Mouse (Mus musculus) small intestine, adult 2 months (tissue): Measurements from ENCODE around the gene Hspa12b. TPM values are rescaled to one million over a fixed set of nuclear protein-coding genes. Genes with fewer than 3 reads are reported as not detected.

Experiments used
- H3K27ac ChIP-seq: fragments of 200-500 bp; 2 replicates; pipeline ENCODE4 v1.5.1; 2012; ENCODE audit warnings: low read depth, low read length, control low read depth, inconsistent platforms; ENCODE audit not compliant: insufficient read depth
- H3K27me3 ChIP-seq: fragments of 200-500 bp; 2 replicates; pipeline ENCODE4 v1.6.1; 2012; ENCODE audit warnings: mild to moderate bottlenecking, moderate library complexity, low read length, inconsistent platforms; ENCODE audit not compliant: control insufficient read depth, insufficient read depth
- H3K36me3 ChIP-seq: fragments of 200-500 bp; 2 replicates; pipeline ENCODE4 v1.6.1; 2012; ENCODE audit warnings: mild to moderate bottlenecking, low read length, control low read depth, inconsistent platforms; ENCODE audit not compliant: control insufficient read depth, insufficient read depth
- H3K4me1 ChIP-seq: fragments of 200-500 bp; 2 replicates; pipeline ENCODE4 v1.6.1; 2012; ENCODE audit warnings: low read length, inconsistent platforms, mixed read lengths; ENCODE audit not compliant: control insufficient read depth, insufficient read depth, insufficient read length
- H3K4me3 ChIP-seq: fragments of 200-500 bp; 2 replicates; pipeline ENCODE4 v1.5.1; 2012; ENCODE audit warnings: low read depth, mild to moderate bottlenecking, control low read depth, inconsistent platforms, low read length, moderate library complexity
- CTCF ChIP-seq: fragments of 200-500 bp; IDR thresholded peaks from 2 replicates; pipeline ENCODE4 v1.5.1; 2012; ENCODE audit warnings: low read depth, mild to moderate bottlenecking, control low read depth, inconsistent platforms, low read length, moderate library complexity, mixed read lengths; ENCODE audit not compliant: insufficient replicate concordance, insufficient read length; ENCODE audit errors: extremely low read depth
- POLR2A ChIP-seq: fragments of 200-500 bp; IDR thresholded peaks from 2 replicates; pipeline ENCODE4 v1.6.1; 2012; ENCODE audit warnings: low read depth, mild to moderate bottlenecking, control low read depth, inconsistent platforms, low read length, moderate library complexity
- WGBS: fragments of 180-500 bp; shearing (Covaris S2); methylation state at CpG from one replicate; pipeline ENCODE4 v1.1.7; 2018; 5-methylcytosine and 5-hydroxymethylcytosine counted together
- polyA plus RNA-seq: library from polyadenylated mRNA; depleted of rRNA; stranded (reverse); fragments of >200 nt; gene quantifications from 2 replicates; pipeline ENCODE4 v1.2.3, GENCODE M21; 2012

The Hspa12b gene
- polyA plus RNA-seq, 1 experiment = 3.3 TPM

GRCm38 (mm10) chr2:131135521-131136139 lies 8.6 kb downstream of the Hspa12b start:
- TF ChIP-seq CTCF = no peak
- no peak for TF ChIP-seq POLR2A
- Histone ChIP-seq H3K4me3 (no peak overlapping the region), H3K4me1 (peaks cover 10% of the 10 kb centered on the region), H3K27me3 (no peaks in the 10 kb centered on the region), H3K27ac (no peak overlapping the region), H3K36me3 (no peaks in the 10 kb centered on the region)
- 71% methylated on average over 11 of the region's 11 CpGs for WGBS

GRCm38 (mm10) chr2:131138296-131138695 lies 11.2 kb downstream of the Hspa12b start:
- Histone ChIP-seq H3K4me3 (no peak overlapping the region), H3K36me3 (no peaks in the 10 kb centered on the region), H3K27ac (no peak overlapping the region), H3K27me3 (no peaks in the 10 kb centered on the region), H3K4me1 (peaks cover 18% of the 10 kb centered on the region)
- WGBS = 86% methylated on average over 4 of the region's 4 CpGs
- TF ChIP-seq CTCF (no peak), POLR2A (no peak)

- Histone ChIP-seq H3K4me3 (no peak overlapping the region), H3K27me3 (no peaks in the 10 kb centered on the region), H3K4me1 (peaks cover 18% of the 10 kb centered on the region), H3K36me3 (no peaks in the 10 kb centered on the region), H3K27ac (no peak overlapping the region)
- TF ChIP-seq CTCF (no peak), POLR2A (no peak)
- 89% methylated on average over 7 of the region's 7 CpGs for WGBS
These were observed 11.7 kb downstream of the Hspa12b start for GRCm38 (mm10) chr2:131138760-131139159.

GRCm38 (mm10) chr2:131139287-131139686 lies 12.2 kb downstream of the Hspa12b start:
- H3K4me1 ChIP-seq = peaks cover 18% of the 10 kb centered on the region
- H3K36me3 ChIP-seq = no peaks in the 10 kb centered on the region
- TF ChIP-seq POLR2A (no peak), CTCF (no peak)
- no peaks in the 10 kb centered on the region for H3K27me3 ChIP-seq
- H3K4me3 ChIP-seq = no peak overlapping the region
- no peak overlapping the region for H3K27ac ChIP-seq
- WGBS = 85% methylated on average over 5 of the region's 5 CpGs

- Histone ChIP-seq H3K4me1 (peaks cover 18% of the 10 kb centered on the region), H3K4me3 (no peak overlapping the region), H3K36me3 (no peaks in the 10 kb centered on the region), H3K27me3 (no peaks in the 10 kb centered on the region), H3K27ac (no peak overlapping the region)
- TF ChIP-seq CTCF (no peak), POLR2A (no peak)
- 13% methylated on average over 5 of the region's 5 CpGs for WGBS
These were observed 12.9 kb downstream of the Hspa12b start for GRCm38 (mm10) chr2:131139886-131140532.

- TF ChIP-seq POLR2A (no peak), CTCF (no peak)
- Histone ChIP-seq H3K4me3 (no peak overlapping the region), H3K4me1 (peaks cover 18% of the 10 kb centered on the region), H3K27me3 (no peaks in the 10 kb centered on the region), H3K27ac (peak overlapping the region; percentile 11; the same call in 1 of the 2 replicates), H3K36me3 (0 out of 2 replicates have a peak, but pooled peaks cover 2% of the 10 kb centered on the region)
- WGBS = 53% methylated on average over 5 of the region's 5 CpGs
These were observed 13.4 kb downstream of the Hspa12b start for GRCm38 (mm10) chr2:131140533-131140905.

- Histone ChIP-seq H3K27ac (no peak overlapping the region), H3K36me3 (0 out of 2 replicates have a peak, but pooled peaks cover 2% of the 10 kb centered on the region), H3K27me3 (no peaks in the 10 kb centered on the region), H3K4me3 (no peak overlapping the region), H3K4me1 (peaks cover 18% of the 10 kb centered on the region)
- TF ChIP-seq CTCF (no peak), POLR2A (no peak)
- 82% methylated on average over 8 of the region's 8 CpGs for WGBS
These were observed 14.4 kb downstream of the Hspa12b start for GRCm38 (mm10) chr2:131141336-131141986.
